Mouse (Mus musculus) cerebellum, adult 9-10 months (tissue): Measurements from ENCODE around the gene Fkbp5.
"Not testable (repeated sequence)": the region's sequence is repeated elsewhere in the genome, so short reads cannot be mapped to it uniquely, and the experiment has no call there.

Experiments used
- DNase-seq: peaks from one replicate; pipeline ENCODE4 v3.0.0; 2022

Gene Fkbp5

DNA sequence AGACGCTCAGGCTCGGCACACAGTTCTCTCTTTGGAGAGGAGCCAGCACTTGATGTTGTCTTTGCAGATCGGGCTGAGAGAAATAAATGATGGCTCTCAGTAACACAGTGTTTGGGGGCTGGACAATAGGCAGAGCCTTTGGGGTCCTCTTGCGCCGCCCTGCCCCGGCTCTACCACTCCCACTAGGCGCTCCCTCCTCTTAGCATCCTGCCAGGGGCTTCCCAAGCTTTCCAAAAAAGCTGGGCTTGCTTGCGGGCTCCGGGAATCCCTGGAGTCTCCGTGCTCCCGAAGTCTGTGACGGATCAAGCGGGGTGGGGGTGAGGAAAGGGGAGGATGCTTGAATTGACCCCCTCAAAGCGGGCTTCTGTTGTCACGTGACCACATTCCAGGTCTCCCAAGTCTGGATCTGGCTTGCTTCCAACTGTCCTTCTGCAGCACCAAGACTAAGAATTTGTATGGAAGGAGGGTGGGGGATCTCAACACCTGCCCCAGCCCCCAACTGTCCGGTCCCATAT lies at the start of gene Fkbp5:
Gene Fkbp5 (minus strand): TSS at position 87 of the 515 bp plus-strand sequence.
- DNase-seq = peak; percentile 65

DNA sequence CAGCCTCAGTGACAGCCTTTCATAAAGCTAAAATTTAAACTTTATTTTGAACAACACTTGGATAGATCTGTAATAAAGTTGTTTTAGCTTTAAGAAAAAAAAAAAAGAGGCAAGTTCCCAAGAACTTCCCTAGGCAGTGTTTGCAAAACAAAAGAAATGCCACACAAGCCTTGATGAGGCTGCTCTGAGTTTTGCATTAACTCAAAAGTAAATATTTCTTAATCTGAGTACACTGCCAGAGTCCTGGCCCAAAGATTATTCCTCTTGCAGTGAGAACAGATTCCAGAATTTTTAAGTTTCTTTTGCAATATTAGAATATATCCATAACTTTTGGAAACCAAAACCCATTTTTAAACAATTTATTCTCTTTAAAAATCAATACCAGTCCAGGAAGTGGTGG lies 47.9 kb upstream of the Fkbp5 start:
- DNase-seq = no peak

DNA sequence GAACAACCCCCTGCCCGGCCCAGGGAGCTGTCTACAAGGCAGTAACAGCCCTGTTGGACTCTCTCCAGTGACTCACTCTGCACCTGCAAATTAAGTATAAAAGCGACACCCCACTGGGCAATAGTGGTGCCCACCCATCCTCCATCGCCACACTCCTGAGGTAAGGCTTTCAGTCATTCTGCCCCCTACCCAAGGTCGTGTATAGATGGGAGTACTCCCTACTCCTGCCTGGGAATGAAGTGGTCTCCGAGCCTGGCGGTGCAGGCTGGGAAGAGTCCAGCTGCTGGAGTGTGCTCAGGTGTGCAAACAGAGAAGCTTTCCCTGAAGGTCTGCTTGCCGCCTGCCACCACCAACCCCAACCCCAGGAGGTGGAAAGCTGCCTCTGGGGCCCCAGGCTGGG lies 44.3 kb upstream of the Fkbp5 start:
- DNase-seq = no peak

DNA sequence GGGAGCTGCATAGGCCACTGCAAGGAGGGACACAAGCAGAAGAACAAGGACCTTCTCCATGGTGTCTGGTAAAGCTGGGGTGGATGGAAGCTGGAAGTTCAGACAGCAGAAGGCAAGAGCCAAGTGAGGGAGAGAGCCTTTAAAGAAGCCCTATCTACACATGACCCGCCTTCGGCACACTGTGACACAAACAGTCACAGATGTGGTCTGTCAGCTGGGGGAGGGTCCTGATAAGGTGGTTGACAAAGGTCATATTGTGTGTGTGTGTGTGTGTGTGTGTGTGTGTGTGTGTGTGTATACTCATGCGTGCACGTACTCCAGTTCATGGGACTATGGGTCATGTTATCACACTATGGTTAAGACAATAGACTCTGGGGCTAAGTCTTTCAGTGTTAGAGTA lies 43.3 kb upstream of the Fkbp5 start, which contains the start of gene Clps:
Gene Clps (minus strand): TSS at position 169 of the 400 bp plus-strand sequence.
- DNase-seq = no peak

DNA sequence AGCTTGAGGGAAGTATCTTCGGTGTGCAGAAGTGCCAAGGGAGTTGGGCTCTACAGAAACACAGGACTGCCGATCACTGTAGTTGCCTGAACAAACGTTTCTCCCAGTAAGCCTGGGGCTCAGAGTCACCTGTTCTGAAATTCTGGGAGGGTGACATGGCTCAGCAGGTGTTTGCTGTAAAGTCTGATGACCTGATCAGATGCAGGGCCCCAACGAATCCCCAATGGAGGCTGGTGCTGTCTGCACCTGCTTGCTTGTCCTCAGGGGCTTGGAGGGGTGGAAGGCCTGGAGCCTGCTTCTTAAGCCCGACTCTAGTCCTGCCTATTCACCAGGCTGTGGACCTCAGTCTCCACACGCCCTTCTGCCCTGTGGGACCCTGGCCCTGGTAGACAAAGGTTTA lies 40.4 kb upstream of the Fkbp5 start:
- DNase-seq = no peak

DNA sequence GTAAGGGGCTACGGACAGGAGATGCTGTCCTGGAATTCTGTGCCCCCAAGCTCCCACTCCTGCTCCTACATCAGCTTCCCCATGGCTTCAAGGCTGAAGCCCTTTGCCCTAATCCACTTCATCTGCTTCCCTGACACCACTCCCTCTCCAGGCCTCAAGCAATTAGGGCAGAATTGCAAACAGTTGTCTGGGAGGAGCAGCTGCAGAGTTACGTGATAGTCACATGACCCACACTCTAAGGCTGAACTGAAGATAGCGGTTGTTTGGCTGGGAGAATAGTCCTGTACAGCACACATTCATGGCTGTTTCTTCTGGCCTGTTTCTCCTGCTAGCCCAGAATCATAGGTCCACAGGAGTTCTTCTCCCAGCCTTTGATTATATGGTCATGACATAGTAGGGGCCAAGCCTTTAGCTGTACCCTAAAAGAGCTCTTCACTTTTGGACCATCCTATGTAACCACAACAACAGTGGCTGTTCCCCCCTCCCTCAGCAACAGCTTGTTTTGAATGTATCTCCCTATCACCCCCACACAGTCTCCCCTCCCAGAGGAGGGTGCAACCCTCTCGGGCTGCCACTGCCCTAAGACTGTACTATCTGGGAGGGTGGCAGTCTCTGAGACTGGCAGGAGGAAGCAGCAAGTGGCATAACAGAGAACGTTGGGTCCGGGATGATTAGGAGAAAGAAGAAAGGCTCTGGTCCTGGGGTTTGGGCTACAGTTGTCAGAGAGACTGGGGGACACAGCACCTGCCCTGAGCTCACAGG lies 39.5 kb upstream of the Fkbp5 start:
- no peak for DNase-seq

DNA sequence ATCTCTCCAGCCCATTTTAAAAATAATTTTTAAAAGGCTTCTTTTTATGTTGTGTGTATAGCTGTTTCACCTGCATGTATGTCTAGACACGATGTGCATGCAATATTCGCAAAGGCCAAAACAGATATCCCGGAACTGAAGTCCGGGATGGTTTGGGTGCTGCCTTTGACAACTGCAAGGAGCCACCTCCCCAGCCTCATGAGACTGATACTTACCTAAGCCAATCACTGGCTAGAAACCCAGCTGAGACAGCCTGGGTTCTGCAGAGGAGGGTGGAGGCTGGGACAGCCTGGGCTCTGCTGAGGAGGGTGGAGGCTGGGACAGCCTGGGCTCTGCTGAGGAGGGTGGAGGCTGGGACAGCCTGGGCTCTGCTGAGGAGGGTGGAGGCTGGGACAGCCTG lies 36.7 kb upstream of the Fkbp5 start:
- DNase-seq = not testable (repeated sequence)

DNA sequence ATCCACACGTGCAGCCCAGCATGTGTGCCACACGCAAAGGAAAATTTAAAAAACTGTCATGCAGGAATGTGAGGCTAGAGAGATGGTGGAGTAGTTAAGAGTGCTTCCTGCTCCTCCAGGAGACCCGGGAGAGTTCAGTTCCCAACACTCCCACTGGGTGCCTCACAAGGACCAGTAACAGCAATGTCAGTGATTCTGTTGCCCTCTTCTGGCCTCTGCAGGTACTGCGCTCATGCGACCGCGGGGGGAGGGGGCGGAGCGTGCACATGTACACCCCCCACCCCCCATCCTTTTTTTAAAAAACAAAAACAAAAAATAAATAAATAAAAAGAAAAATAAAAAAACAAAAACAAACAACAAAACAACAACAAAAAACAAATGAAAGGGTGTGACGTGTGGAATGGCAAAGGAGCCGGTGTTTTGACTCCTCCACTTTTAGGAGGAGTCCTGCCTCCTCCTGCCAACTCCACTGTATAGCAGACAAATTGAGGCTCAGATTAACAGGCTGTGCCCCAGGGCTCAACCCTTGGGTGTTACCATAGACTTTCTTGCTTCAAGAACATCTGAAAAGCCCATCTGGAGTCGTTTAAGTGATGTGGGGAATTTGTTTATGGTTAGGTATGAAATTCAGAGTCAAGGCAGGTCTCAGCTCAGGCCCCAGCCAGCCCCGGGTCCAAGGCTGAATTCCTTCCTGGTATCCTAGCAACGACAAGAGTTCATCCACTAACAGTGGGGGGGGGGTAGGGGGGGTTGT lies 35.9 kb upstream of the Fkbp5 start:
- peak; percentile 61 for DNase-seq

DNA sequence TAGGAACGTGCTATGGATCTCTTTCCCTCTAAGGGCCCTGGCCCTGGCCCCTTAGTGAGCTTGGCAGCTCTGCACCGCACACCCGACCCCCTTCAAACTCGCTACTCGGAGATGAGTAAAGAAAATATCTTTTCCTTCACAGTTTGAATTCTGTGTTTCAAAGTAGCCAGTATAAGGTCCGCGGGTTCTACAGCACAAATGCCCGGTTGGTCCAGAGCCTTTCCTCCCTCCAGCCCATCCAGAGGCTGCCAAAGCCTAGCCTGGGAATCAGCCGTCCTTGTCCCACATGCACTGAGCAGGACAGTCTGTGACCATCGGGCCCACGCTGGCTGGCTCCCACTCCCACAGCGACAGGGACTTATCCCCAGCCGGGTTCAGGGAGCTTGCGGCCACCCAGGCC lies 31.8 kb upstream of the Fkbp5 start, which contains the start of gene Clpsl2:
Gene Clpsl2 (plus strand): TSS at position 301 of the 400 bp plus-strand sequence.
- DNase-seq = no peak

DNA sequence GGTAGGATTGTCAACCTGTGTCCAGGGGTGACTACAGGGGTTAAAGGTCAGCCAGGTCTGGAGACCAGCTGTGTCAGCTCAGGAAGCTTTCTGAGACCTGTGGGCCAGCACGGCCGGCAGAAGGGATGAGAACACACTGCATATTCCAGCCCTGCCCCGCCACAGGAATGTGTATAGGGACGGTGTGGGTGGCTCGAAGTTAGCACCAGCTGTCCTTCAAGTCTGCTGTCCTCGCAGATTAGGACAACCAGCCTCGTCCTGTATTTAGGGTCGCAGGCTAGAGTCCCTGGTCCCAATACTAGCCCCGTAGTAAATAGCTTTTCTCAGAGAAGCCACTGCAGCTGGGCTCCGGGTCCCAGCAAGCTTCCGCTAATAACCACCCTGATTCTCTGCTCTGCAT lies 31.2 kb upstream of the Fkbp5 start:
- no peak for DNase-seq

DNA sequence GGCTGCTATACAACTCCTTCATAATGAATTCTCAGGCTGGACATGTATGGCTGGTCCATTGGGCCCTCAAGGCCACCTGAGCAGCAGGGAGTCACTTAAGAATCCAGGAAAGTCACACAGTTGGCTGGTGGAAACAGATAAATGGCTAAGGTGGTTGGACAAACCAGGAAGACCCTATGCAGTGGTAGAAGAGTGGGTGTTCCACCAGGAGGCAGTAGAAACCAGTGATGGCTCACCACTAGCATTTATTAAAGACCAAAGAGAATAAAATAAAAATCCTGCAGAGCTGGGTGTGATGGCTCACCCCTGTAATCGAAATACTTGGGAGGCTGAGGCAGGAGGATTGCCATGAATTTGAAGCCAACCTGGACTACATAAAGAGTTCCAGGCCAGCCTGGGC lies 29.6 kb upstream of the Fkbp5 start:
- DNase-seq = no peak

DNA sequence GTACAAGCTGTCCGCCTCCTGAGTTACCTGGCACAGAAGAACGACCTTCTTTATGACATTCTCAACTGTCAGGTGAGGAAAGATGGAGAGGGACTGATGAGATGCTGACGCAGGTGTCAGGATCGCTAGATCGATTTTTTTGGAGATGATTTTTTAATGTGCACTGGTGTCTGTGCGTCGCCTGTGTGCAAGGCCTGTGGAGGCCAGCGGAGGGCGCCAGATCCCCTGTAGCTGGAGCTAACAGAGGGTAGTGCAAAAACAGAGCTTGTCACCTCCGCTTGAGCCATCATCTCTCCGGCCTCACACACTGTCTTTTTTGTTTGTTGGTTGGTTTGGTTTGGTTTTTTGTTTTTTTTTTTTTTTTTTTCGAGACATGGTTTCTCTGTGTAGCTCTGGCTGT lies 20.6 kb upstream of the Fkbp5 start:
- DNase-seq = no peak

DNA sequence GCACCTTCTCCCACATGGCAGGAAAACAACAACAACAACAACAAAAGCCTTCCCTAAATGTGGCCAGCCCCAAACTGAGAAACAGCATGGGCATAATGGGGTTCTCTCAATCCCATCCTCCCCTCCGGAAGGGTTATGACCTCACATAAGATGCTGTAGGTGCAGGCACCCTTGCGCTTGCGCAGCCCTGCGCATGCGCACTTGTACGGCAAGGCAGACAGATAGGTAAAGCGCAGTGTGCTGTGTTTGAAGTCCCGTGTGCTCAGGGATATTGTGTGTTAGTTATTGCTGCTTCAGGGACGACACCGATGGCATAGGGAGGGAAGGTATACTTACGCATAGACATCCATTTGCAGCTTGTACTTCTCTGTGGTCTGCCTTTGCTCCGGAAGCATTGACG lies 16.0 kb upstream of the Fkbp5 start:
- DNase-seq = no peak

DNA sequence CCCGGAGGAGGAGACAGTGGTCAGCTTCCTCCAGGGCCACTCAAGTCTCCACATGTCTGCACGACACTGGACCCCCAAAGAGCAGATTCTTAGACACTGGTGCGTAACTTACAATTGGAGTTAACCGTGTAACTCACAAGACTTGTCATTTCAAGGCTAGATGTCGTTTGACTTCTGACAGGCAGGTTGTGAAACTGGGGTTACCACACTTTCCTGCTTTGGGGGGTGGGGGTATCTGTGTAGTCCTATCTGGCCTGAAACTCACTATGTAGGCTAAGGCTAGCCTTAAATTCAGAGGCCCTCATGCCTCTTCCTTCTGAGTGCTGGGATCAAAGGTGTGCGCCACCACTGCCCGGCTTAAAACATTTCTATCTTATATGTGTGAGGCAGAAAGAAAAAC lies 15.2 kb upstream of the Fkbp5 start:
- no peak for DNase-seq

DNA sequence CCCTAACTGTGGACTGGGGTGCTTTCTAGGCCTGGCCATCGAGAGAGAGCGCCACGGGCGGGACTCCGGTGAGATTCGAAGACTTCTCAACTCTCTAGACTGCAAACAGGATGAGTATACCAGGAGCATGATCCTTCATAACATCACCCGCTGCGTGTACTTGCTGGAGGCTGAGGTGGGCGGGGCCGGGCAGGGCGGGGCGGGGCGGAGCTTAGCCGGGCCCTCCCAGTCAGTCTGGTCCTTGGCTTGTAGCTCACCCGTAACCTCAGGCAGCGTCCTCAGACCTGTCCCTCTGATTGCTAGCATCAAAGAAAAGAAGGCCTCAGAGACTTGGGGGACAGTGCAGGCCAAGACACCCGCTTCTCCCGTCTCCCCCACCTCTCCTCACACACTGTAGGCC lies 14.6 kb upstream of the Fkbp5 start:
- no peak for DNase-seq

DNA sequence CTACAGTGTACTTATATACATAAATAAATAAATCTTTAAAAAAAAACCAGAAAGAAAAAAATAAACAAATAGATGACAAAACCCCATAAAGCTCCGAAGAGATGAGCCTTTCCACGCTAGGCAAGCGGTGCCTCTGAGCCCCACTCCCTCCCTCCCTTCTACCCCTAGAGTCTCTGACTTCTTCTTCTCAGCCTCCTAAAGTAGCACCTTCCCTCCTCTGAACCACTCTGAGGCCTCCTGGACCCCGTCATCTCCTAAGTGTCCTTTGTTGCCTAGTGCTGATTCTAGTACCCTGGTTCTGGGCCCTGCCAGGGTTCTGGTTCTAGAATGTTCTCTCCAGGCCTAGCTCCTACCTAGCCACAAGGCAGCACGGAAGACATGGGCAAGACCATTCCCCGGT lies 13.2 kb upstream of the Fkbp5 start, which contains the start of gene Armc12:
Gene Armc12 (plus strand): TSS at position 301 of the 400 bp plus-strand sequence.
- no peak for DNase-seq

DNA sequence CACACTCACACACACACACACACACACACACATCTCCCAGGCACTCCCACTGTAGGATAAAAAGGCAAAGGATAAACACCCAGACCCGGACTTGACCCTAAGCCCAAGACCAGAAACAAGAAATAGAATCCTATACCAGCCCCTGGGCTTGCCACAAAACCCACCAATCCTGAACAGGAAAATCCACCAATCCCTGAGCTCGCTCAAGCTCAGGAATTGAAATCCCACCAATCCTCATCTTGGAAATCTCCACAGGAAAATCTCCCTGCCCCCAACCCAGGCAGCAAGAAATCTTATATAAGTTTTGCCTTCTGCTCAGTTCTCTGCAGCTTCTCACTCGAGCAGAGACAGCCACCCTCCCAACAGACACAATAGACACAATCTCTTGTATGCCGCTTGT lies 11.8 kb upstream of the Fkbp5 start:
- DNase-seq = no peak

DNA sequence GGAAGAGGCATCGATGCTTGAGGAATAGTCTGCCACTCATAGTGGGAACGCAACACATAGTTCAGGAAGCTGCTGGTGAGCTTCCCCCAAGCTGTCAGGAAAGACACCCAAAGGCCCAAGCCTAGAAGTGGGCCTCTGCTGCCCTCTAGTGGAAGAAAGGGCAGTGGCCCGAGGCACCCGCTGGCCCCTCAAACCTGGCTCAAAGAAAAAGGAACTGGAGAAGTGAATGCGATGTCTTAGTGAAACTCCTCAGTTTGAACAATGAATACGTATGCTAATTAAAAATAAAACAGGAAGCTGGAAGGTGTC lies 10.7 kb upstream of the Fkbp5 start:
- DNase-seq = peak; percentile 83

DNA sequence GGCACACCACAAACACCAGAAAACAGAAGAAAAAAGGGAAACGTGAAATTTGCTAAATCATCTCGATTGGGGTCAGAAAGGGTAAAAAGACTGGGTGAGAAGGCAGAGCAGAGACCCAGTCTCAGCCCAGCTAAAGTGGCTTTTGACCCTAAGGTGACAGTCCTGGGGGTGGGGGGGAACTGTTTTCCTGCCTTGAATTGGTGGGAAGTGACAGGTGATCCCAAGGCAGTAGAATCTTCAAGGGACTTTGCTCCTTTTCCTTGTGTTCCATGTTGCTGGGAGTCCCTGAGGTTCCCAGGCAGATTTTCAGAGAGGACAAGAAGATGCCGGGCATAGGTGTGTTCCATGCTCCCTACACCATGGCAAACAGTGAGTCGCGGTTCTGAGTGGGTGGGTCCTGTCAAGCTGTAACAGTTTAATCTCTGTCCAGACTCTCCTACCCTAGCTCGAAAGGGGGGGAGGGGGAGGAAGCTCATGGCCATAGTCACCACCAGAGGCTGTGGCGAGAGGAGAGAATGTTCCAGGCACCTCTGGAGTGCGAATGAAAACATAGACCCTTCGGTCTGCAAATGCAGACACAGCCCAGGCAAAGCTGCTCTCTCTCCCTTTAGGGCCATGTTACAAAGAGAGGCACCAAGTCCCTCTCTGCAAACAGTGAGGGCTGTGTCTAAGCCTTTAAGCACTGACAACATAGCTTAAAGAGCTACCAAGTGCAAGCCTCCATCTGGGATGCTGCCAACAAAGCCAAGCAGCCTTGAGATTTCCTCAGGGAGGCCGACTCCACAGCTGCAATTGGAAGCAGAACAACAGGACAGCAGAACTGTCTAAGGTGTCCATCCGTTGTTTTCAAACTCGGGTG lies 10.1 kb upstream of the Fkbp5 start:
- no peak for DNase-seq

DNA sequence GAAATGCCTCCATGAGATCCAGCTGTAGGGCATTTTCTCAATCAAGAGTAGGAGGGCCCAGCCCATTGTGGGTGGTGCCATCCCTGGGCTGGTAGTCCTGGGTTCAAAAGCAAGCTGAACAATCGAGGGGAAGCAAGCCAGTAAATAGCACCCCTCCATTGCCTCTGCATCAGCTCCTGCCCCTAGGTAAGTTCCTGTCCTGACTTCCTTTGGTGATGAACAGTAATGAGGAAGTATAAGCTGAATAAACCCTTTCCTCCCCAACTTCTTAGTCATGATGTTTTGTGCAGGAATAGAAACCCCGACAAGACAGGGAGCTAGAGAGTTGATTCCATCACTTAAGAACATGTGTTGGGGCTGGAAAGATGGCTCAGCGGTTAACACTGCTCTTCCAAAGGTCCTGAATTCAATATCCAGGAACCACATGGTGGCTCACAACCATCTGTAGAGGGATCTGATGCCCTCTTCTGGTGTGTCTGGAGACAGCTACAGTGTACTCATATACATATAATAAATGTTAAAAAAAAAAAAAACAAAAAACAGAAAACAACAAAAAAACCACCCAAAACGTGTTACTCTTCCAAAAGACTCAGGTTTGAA lies 7.6 kb upstream of the Fkbp5 start:
- no peak for DNase-seq

DNA sequence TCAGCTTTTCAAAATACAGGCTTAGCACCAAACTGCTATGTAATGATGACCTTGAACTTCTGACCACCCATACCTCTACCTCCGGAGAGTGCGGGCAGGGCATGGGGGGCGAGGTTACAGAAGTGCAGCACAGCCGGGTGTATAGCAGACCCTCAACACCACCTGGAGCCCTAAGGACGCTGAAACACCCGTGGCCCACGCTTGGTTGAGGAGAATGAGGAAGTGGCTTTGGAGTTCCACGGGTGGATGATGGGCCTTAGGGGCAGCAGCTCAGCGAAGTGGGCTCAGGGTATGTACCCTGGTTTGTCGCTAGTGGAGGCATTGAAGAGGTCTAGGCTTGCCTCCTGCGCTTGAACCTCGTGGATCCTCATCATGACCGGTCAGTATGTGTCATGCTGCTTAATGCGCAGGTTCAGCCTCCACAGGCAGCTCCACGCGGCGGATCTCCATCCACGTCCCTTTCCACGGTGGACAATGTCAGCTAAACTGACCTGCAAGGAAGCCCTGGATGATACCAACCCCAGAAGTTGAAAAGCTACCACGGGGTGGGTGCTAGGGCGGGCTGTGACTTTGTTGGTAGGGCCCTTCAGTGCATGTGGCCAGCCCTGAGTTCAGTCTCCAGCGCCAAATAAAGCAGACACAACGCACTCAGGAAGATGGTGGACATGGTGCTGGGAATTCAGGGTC lies 6.8 kb upstream of the Fkbp5 start:
- DNase-seq = no peak

DNA sequence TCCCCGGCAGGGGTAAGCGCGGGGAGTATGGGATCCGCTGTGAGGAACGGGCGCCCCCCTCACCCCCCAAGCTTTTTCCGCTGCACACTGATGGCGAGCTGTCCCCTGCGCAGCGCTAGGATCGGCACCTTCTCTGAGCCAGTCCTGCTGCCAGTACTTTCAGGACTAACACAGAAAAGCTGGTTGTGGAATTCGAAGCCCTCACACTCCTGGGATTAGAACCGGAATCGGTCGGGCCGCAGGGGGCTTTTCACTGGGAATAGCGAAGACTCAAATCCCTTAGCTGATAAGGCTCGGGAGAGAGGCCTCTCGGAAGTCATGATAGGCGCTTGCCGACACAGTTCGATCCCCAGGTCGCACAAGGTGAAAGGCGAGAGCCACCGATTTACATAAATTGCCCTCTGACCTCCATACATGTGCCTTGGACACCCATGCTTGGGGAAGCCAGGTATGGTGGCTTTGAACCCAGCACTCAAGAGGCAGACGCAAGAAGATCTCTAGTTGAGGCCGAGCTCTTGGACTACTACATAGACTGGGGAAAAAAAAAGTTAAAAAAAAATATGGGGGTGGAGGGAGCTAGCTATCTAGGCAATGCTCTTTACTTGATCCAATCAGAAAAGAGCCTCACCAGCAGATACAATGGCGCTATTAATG lies 6.2 kb upstream of the Fkbp5 start:
- peak; percentile 54 for DNase-seq
